Mouse (Mus musculus) neural tube, embryonic 12.5 days (tissue): ENCODE measurements at regions not wholly inside any gene's neighbourhood (a gene's known extent, or its start where the extent isn't known, plus 50 kb on each side); places are given as distances from the start of the nearest gene placed in this dataset.

Experiments used
- ATAC-seq: fragments of 200-750 bp; cut with Nextera tagmentation; 2 replicates; pipeline ENCODE4 v1.8.0; 2017; ENCODE audit warnings: low read depth, mild to moderate bottlenecking, moderate TSS enrichment, moderate library complexity; ENCODE audit not compliant: low FRiP score
- H3K27ac ChIP-seq: fragments of 300-500 bp; sonication (generic); 2 replicates; pipeline ENCODE4 v1.5.1; 2016
- H3K27me3 ChIP-seq: fragments of 300-500 bp; sonication (generic); replicated peaks from 2 replicates; pipeline ENCODE4 v1.6.1; 2016; ENCODE audit warnings: mild to moderate bottlenecking
- H3K36me3 ChIP-seq: fragments of 300-500 bp; sonication (generic); 2 replicates; pipeline ENCODE4 v1.6.1; 2016; ENCODE audit warnings: mild to moderate bottlenecking
- H3K4me1 ChIP-seq: fragments of 300-500 bp; sonication (generic); 2 replicates; pipeline ENCODE4 v1.6.1; 2016
- H3K4me2 ChIP-seq: fragments of 300-500 bp; sonication (generic); replicated peaks from 2 replicates; pipeline ENCODE4 v1.6.1; 2016; ENCODE audit warnings: mild to moderate bottlenecking
- H3K4me3 ChIP-seq: fragments of 300-500 bp; sonication (generic); 2 replicates; pipeline ENCODE4 v1.5.1; 2016
- H3K9ac ChIP-seq: fragments of 300-500 bp; sonication (generic); 2 replicates; pipeline ENCODE4 v1.6.1; 2016; ENCODE audit warnings: mild to moderate bottlenecking
- H3K9me3 ChIP-seq: fragments of 300-500 bp; sonication (generic); 2 replicates; pipeline ENCODE4 v1.6.1; 2016; ENCODE audit warnings: mild to moderate bottlenecking
- WGBS: fragments of 180-500 bp; shearing (Covaris S2); methylation state at CpG from one replicate; pipeline ENCODE4 v1.1.7; 2016; 5-methylcytosine and 5-hydroxymethylcytosine counted together

DNA sequence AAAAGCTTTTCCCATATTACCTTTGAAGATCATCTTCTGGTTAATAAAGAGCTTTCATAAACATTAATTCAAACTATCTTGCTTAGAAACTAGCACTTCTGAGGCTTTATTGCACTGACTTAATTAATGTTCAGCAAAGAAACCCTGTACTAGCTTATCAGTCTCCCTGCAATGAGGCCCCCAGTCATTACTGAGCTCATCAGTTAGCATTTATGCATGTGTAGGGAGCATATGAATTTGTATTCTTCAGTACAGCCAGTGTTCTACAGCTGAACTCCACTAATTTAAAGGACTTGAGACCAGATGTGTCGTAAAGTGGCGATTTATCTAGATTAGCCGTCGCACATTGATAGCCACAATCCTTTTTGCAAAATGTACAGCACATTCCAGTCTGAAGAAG, 340.7 kb downstream of the Psat1 start:
- no peak overlapping the region for H3K27ac ChIP-seq
- ATAC-seq: no peak
- 68% methylated on average over 4 of the region's 4 CpGs for WGBS
- H3K4me2 ChIP-seq: no peak overlapping the region
- H3K4me3 ChIP-seq: no peak overlapping the region
- H3K9me3 ChIP-seq: no peaks in the 10 kb centered on the region
- H3K27me3 ChIP-seq: no peaks in the 10 kb centered on the region
- peaks cover 7% of the 10 kb centered on the region; the same call in 1 of the 2 replicates for H3K4me1 ChIP-seq
- H3K9ac ChIP-seq: no peak overlapping the region
- no peaks in the 10 kb centered on the region for H3K36me3 ChIP-seq

- 77% methylated on average over 2 of the region's 2 CpGs for WGBS
- no peaks in the 10 kb centered on the region for H3K4me1 ChIP-seq
- ATAC-seq: no peak
- H3K4me2 ChIP-seq: no peak overlapping the region
- H3K4me3 ChIP-seq: no peak overlapping the region
- H3K27ac ChIP-seq: no peak overlapping the region
- no peaks in the 10 kb centered on the region for H3K9me3 ChIP-seq
- no peak overlapping the region for H3K9ac ChIP-seq
- no peaks in the 10 kb centered on the region for H3K36me3 ChIP-seq
- H3K27me3 ChIP-seq: no peaks in the 10 kb centered on the region
Measured at GRCm38 (mm10) chr19:15592821-15593220, 354.3 kb downstream of the Psat1 start.

DNA sequence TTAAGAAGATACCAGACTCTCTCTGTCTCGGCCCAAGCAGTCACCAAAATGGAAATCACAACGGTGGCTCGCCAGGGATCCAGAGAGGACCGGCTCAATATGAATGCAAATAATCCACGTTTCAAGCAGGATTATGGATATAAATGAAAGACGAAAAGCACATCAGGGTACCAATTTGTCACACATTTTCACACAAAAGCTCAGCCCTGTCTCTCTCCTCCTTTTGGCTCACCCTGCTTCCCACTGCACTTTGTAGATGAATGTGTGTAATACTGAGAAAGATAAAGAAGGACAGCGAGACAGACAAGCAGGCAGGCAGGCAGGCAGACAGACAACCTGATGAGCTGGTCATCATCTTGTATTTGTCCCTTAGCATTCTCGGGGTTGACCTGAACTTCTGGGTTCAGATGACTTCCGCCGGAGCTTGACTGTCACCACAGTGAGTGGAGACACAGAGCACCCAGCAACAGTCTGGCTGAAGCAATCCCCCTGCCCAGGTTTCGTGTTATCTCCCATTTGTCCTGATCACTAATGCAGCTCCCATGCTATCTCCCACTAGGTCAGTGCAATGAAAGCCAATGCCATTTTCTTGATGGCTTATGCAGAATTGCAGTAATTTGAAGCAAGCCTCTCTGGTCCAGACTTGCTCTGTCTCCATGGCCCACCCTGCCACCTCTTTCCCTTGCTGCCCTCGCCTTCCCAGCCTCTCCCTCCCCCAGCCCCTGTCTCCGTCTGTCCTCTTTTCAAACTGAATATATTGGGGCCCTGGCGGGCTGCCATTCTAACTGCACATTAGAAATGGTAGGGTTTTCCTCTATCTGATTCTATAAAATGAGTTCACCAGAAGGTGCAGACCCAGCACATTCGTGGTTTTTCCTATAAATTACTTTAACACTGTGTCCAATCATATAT, 363.1 kb downstream of the Psat1 start:
- Histone ChIP-seq H3K4me2 (0 out of 2 replicates have a peak overlapping the region, but pooled peaks have one; percentile 23), H3K27me3 (no peaks in the 10 kb centered on the region)

GRCm38 (mm10) chr19:15583106-15583781, 363.9 kb downstream of the Psat1 start:
- no peak overlapping the region for H3K4me2 ChIP-seq
- H3K9ac ChIP-seq: no peak overlapping the region
- ATAC-seq: no peak
- no peak overlapping the region for H3K4me3 ChIP-seq
- 0 out of 2 replicates have a peak, but pooled peaks cover 6% of the 10 kb centered on the region for H3K9me3 ChIP-seq
- no peak overlapping the region for H3K27ac ChIP-seq
- H3K27me3 ChIP-seq: no peaks in the 10 kb centered on the region
- peaks cover 10% of the 10 kb centered on the region for H3K4me1 ChIP-seq
- WGBS: 35% methylated on average over 8 of the region's 8 CpGs
- H3K36me3 ChIP-seq: no peaks in the 10 kb centered on the region

More for the DNA sequence above, 363.1 kb downstream of the Psat1 start:
- Histone ChIP-seq H3K36me3 (no peaks in the 10 kb centered on the region), H3K27ac (no peak overlapping the region), H3K9me3 (0 out of 2 replicates have a peak, but pooled peaks cover 6% of the 10 kb centered on the region), H3K9ac (no peak overlapping the region), H3K4me3 (no peak overlapping the region), H3K4me1 (peaks cover 10% of the 10 kb centered on the region)
- peak; percentile 63 for ATAC-seq
- WGBS: 39% methylated on average over 15 of the region's 15 CpGs

GRCm38 (mm10) chr19:15571204-15571603, 375.9 kb downstream of the Psat1 start:
- WGBS: 91% methylated on average over 9 of the region's 9 CpGs
- no peak for ATAC-seq
- Histone ChIP-seq H3K36me3 (no peaks in the 10 kb centered on the region), H3K27ac (no peak overlapping the region), H3K9ac (no peak overlapping the region), H3K9me3 (no peaks in the 10 kb centered on the region), H3K4me3 (no peak overlapping the region), H3K4me1 (no peaks in the 10 kb centered on the region), H3K27me3 (no peaks in the 10 kb centered on the region), H3K4me2 (no peak overlapping the region)

- ATAC-seq: no peak
- no peak overlapping the region for H3K4me3 ChIP-seq
- H3K27ac ChIP-seq: no peak overlapping the region
- no peaks in the 10 kb centered on the region for H3K27me3 ChIP-seq
- WGBS: 77% methylated on average over 5 of the region's 5 CpGs
- no peaks in the 10 kb centered on the region for H3K9me3 ChIP-seq
- H3K9ac ChIP-seq: no peak overlapping the region
- H3K4me2 ChIP-seq: no peak overlapping the region
- no peaks in the 10 kb centered on the region for H3K36me3 ChIP-seq
- no peaks in the 10 kb centered on the region for H3K4me1 ChIP-seq
Measured at GRCm38 (mm10) chr19:15561511-15561910, 385.6 kb downstream of the Psat1 start.

- Histone ChIP-seq H3K4me2 (no peak overlapping the region), H3K36me3 (no peaks in the 10 kb centered on the region), H3K4me3 (no peak overlapping the region), H3K27ac (no peak overlapping the region), H3K27me3 (no peaks in the 10 kb centered on the region), H3K4me1 (no peaks in the 10 kb centered on the region), H3K9me3 (no peaks in the 10 kb centered on the region), H3K9ac (no peak overlapping the region)
- WGBS: 50% methylated on average over 8 of the region's 8 CpGs
- no peak for ATAC-seq
Measured at GRCm38 (mm10) chr19:15553953-15554352, 393.2 kb downstream of the Psat1 start.

- H3K4me1 ChIP-seq: peaks cover 10% of the 10 kb centered on the region
- H3K27ac ChIP-seq: no peak overlapping the region
- no peaks in the 10 kb centered on the region for H3K36me3 ChIP-seq
- no peaks in the 10 kb centered on the region for H3K27me3 ChIP-seq
- no peak overlapping the region for H3K4me3 ChIP-seq
- ATAC-seq: no peak
- WGBS: 64% methylated on average over 3 of the region's 3 CpGs
- no peak overlapping the region for H3K4me2 ChIP-seq
- no peak overlapping the region for H3K9ac ChIP-seq
- H3K9me3 ChIP-seq: no peaks in the 10 kb centered on the region
Measured at GRCm38 (mm10) chr19:15517853-15518252, 429.3 kb downstream of the Psat1 start.

GRCm38 (mm10) chr19:15516566-15517305, 430.4 kb downstream of the Psat1 start:
- peaks cover 10% of the 10 kb centered on the region for H3K4me1 ChIP-seq
- H3K4me3 ChIP-seq: no peak overlapping the region
- ATAC-seq: peak; percentile 72
- H3K9me3 ChIP-seq: no peaks in the 10 kb centered on the region
- H3K27ac ChIP-seq: no peak overlapping the region
- H3K4me2 ChIP-seq: peak overlapping the region; percentile 48
- WGBS: 20% methylated on average over 17 of the region's 17 CpGs
- no peak overlapping the region for H3K9ac ChIP-seq
- no peaks in the 10 kb centered on the region for H3K27me3 ChIP-seq
- no peaks in the 10 kb centered on the region for H3K36me3 ChIP-seq

- H3K4me3 ChIP-seq: no peak overlapping the region
- H3K9me3 ChIP-seq: no peaks in the 10 kb centered on the region
- H3K9ac ChIP-seq: no peak overlapping the region
- 80% methylated on average over 4 of the region's 4 CpGs for WGBS
- H3K36me3 ChIP-seq: no peaks in the 10 kb centered on the region
- H3K27ac ChIP-seq: no peak overlapping the region
- peaks cover 10% of the 10 kb centered on the region for H3K4me1 ChIP-seq
- H3K27me3 ChIP-seq: no peaks in the 10 kb centered on the region
- no peak overlapping the region for H3K4me2 ChIP-seq
- ATAC-seq: no peak
Measured at GRCm38 (mm10) chr19:15513197-15513596, 433.9 kb downstream of the Psat1 start.

- Histone ChIP-seq H3K9me3 (no peaks in the 10 kb centered on the region), H3K4me1 (no peaks in the 10 kb centered on the region)
- 89% methylated on average over 1 of the region's 1 CpGs for WGBS
Measured at GRCm38 (mm10) chr19:15510395-15510794, 436.7 kb downstream of the Psat1 start.

GRCm38 (mm10) chr19:15502985-15503354, 444.2 kb downstream of the Psat1 start:
- 0 out of 2 replicates have a peak, but pooled peaks cover 3% of the 10 kb centered on the region for H3K27me3 ChIP-seq
- no peaks in the 10 kb centered on the region for H3K36me3 ChIP-seq
- peak; percentile 45; the same call in 1 of the 2 replicates for ATAC-seq
- peaks cover 15% of the 10 kb centered on the region for H3K4me1 ChIP-seq
- H3K9ac ChIP-seq: no peak overlapping the region
- no peak overlapping the region for H3K4me2 ChIP-seq
- WGBS: 45% methylated on average over 1 of the region's 1 CpGs
- no peak overlapping the region for H3K4me3 ChIP-seq
- H3K9me3 ChIP-seq: no peaks in the 10 kb centered on the region
- H3K27ac ChIP-seq: no peak overlapping the region

More at GRCm38 (mm10) chr19:15510395-15510794, 436.7 kb downstream of the Psat1 start:
- H3K9ac ChIP-seq: no peak overlapping the region
- no peaks in the 10 kb centered on the region for H3K27me3 ChIP-seq
- H3K4me2 ChIP-seq: no peak overlapping the region
- no peaks in the 10 kb centered on the region for H3K36me3 ChIP-seq
- no peak overlapping the region for H3K4me3 ChIP-seq
- no peak overlapping the region for H3K27ac ChIP-seq
- ATAC-seq: no peak
